Mouse (Mus musculus): ENCODE measurements around the gene Exoc3l. TPM values are rescaled to one million over a fixed set of nuclear protein-coding genes. Genes with fewer than 3 reads are reported as not detected.
A peak's percentile ranks its signal among the peaks of the same experiment; 100 is the strongest.

Exoc3l gene
- total and polyA plus RNA-seq, 3 experiments, result 3.9 to 11.8 (median 4.7) TPM

- DNase-seq, result peak; percentile 94
- Histone ChIP-seq H3K27me3 (ENCODE audit: control insufficient read depth, insufficient read depth, low read length) (no peaks in the 10 kb centered on the region), H3K4me3 (peak overlapping the region; percentile 61), H3K27ac (peak overlapping the region; percentile 84), H3K4me1 (ENCODE audit: control insufficient read depth, insufficient read depth, low read length) (peaks cover 11% of the 10 kb centered on the region), H3K36me3 (ENCODE audit: control insufficient read depth, insufficient read depth, low read length) (no peaks in the 10 kb centered on the region), H3K9ac (ENCODE audit: low read depth, low read length) (peak overlapping the region; percentile 68), H3K79me2 (replicated peaks; ENCODE audit: control insufficient read depth, insufficient read depth, low read length) (no peaks in the 10 kb centered on the region)
- intact Hi-C loops (cut with DNase I), result loop anchor here (2.0 kb wide), 1 partner anchor 64 kb away; the partner anchor contains the start of gene D230025D16Rik
- WGBS, result 2% methylated on average over 53 of the region's 53 CpGs
- TF ChIP-seq CTCF (IDR thresholded peaks at IDR 0.05), result peak; percentile 43
- TF ChIP-seq POLR2A (IDR thresholded peaks at IDR 0.05; ENCODE audit: insufficient read depth, low read depth, low read length), result peak; percentile 25; the same call in 1 of the 2 replicates
- TF ChIP-seq EP300 (IDR thresholded peaks at IDR 0.05; ENCODE audit: insufficient read depth, low read depth, low read length), result 0 out of 2 replicates have a peak, but pooled peaks have one; percentile 39
These were observed 6.8 kb downstream of the Exoc3l start for GRCm38 (mm10) chr8:105288958-105289732.

- peaks cover 11% of the 10 kb centered on the region for H3K4me1 ChIP-seq (ENCODE audit: control insufficient read depth, insufficient read depth, low read length)
- no peaks in the 10 kb centered on the region for H3K79me2 ChIP-seq (replicated peaks; ENCODE audit: control insufficient read depth, insufficient read depth, low read length)
- no peak for DNase-seq
- no peaks in the 10 kb centered on the region for H3K27me3 ChIP-seq (ENCODE audit: control insufficient read depth, insufficient read depth, low read length)
- no peak overlapping the region for H3K27ac ChIP-seq
- H3K36me3 ChIP-seq (ENCODE audit: control insufficient read depth, insufficient read depth, low read length), result no peaks in the 10 kb centered on the region
- H3K4me3 ChIP-seq, result no peak overlapping the region
- 90% methylated on average over 5 of the region's 5 CpGs for WGBS
- no peak overlapping the region for H3K9ac ChIP-seq (ENCODE audit: low read depth, low read length)
- TF ChIP-seq EP300 (IDR thresholded peaks at IDR 0.05; ENCODE audit: insufficient read depth, low read depth, low read length) (no peak), CTCF (IDR thresholded peaks at IDR 0.05) (no peak)
- intact Hi-C loops (cut with DNase I), result loop anchor here (2.0 kb wide), 1 partner anchor 63 kb away; the partner anchor contains the start of gene D230025D16Rik
These were observed 7.7 kb downstream of the Exoc3l start for GRCm38 (mm10) chr8:105288231-105288630.

- TF ChIP-seq POLR2A (IDR thresholded peaks at IDR 0.05; ENCODE audit: insufficient read depth, low read depth, low read length), result no peak
- no peak for TF ChIP-seq CTCF (IDR thresholded peaks at IDR 0.05)
- no peak for TF ChIP-seq EP300 (IDR thresholded peaks at IDR 0.05; ENCODE audit: insufficient read depth, low read depth, low read length)
- Histone ChIP-seq H3K36me3 (ENCODE audit: control insufficient read depth, insufficient read depth, low read length) (no peaks in the 10 kb centered on the region), H3K27ac (no peak overlapping the region), H3K79me2 (replicated peaks; ENCODE audit: control insufficient read depth, insufficient read depth, low read length) (no peaks in the 10 kb centered on the region), H3K27me3 (ENCODE audit: control insufficient read depth, insufficient read depth, low read length) (no peaks in the 10 kb centered on the region), H3K4me1 (ENCODE audit: control insufficient read depth, insufficient read depth, low read length) (peaks cover 11% of the 10 kb centered on the region), H3K4me3 (no peak overlapping the region), H3K9ac (ENCODE audit: low read depth, low read length) (no peak overlapping the region)
- no peak for DNase-seq
- intact Hi-C loops (cut with DNase I), result no loop called here
- WGBS, result 89% methylated on average over 4 of the region's 4 CpGs
These were observed 9.0 kb downstream of the Exoc3l start for GRCm38 (mm10) chr8:105286907-105287306.

GRCm38 (mm10) chr8:105285514-105285913 lies 10.4 kb downstream of the Exoc3l start:
- WGBS, result 64% methylated on average over 12 of the region's 12 CpGs
- no peak for DNase-seq

GRCm38 (mm10) chr8:105283074-105283473 lies 12.8 kb downstream of the Exoc3l start:
- peak; percentile 53 to 68 for DNase-seq
- no peaks in the 10 kb centered on the region for H3K27me3 ChIP-seq (ENCODE audit: control insufficient read depth, insufficient read depth, low read length)
- WGBS, result 36% methylated on average over 23 of the region's 23 CpGs
- TF ChIP-seq EP300 (IDR thresholded peaks at IDR 0.05; ENCODE audit: insufficient read depth, low read depth, low read length), result peak; percentile 38; the same call in 1 of the 2 replicates
- no peak for TF ChIP-seq POLR2A (IDR thresholded peaks at IDR 0.05; ENCODE audit: insufficient read depth, low read depth, low read length)
- TF ChIP-seq CTCF (IDR thresholded peaks at IDR 0.05), result peak; percentile 74
- no peak overlapping the region for H3K27ac ChIP-seq
- no peak overlapping the region for H3K4me3 ChIP-seq
- no peaks in the 10 kb centered on the region for H3K36me3 ChIP-seq (ENCODE audit: control insufficient read depth, insufficient read depth, low read length)
- 0 out of 2 replicates have a peak overlapping the region, but pooled peaks have one; percentile 37 for H3K9ac ChIP-seq (ENCODE audit: low read depth, low read length)
- H3K79me2 ChIP-seq (replicated peaks; ENCODE audit: control insufficient read depth, insufficient read depth, low read length), result no peaks in the 10 kb centered on the region
- intact Hi-C loops (cut with DNase I), result no loop called here
- no peaks in the 10 kb centered on the region for H3K4me1 ChIP-seq (ENCODE audit: control insufficient read depth, insufficient read depth, low read length)

More at GRCm38 (mm10) chr8:105285514-105285913, 10.4 kb downstream of the Exoc3l start:
- no peak overlapping the region for H3K27ac ChIP-seq
- peaks cover 8% of the 10 kb centered on the region for H3K4me1 ChIP-seq (ENCODE audit: control insufficient read depth, insufficient read depth, low read length)
- H3K36me3 ChIP-seq (ENCODE audit: control insufficient read depth, insufficient read depth, low read length), result no peaks in the 10 kb centered on the region
- intact Hi-C loops (cut with DNase I), result no loop called here
- no peak overlapping the region for H3K9ac ChIP-seq (ENCODE audit: low read depth, low read length)
- no peaks in the 10 kb centered on the region for H3K27me3 ChIP-seq (ENCODE audit: control insufficient read depth, insufficient read depth, low read length)
- TF ChIP-seq POLR2A (IDR thresholded peaks at IDR 0.05; ENCODE audit: insufficient read depth, low read depth, low read length) (no peak), CTCF (IDR thresholded peaks at IDR 0.05) (no peak), EP300 (IDR thresholded peaks at IDR 0.05; ENCODE audit: insufficient read depth, low read depth, low read length) (no peak)
- H3K79me2 ChIP-seq (replicated peaks; ENCODE audit: control insufficient read depth, insufficient read depth, low read length), result no peaks in the 10 kb centered on the region
- H3K4me3 ChIP-seq, result no peak overlapping the region

GRCm38 (mm10) chr8:105282239-105282638 lies 13.7 kb downstream of the Exoc3l start:
- Histone ChIP-seq H3K27ac (no peak overlapping the region), H3K4me3 (no peak overlapping the region), H3K4me1 (ENCODE audit: control insufficient read depth, insufficient read depth, low read length) (no peaks in the 10 kb centered on the region), H3K79me2 (replicated peaks; ENCODE audit: control insufficient read depth, insufficient read depth, low read length) (no peaks in the 10 kb centered on the region), H3K27me3 (ENCODE audit: control insufficient read depth, insufficient read depth, low read length) (no peaks in the 10 kb centered on the region), H3K36me3 (ENCODE audit: control insufficient read depth, insufficient read depth, low read length) (no peaks in the 10 kb centered on the region), H3K9ac (ENCODE audit: low read depth, low read length) (no peak overlapping the region)
- 80% methylated on average over 4 of the region's 4 CpGs for WGBS
- TF ChIP-seq EP300 (IDR thresholded peaks at IDR 0.05; ENCODE audit: insufficient read depth, low read depth, low read length), result no peak
- TF ChIP-seq CTCF (IDR thresholded peaks at IDR 0.05), result no peak
- no peak for TF ChIP-seq POLR2A (IDR thresholded peaks at IDR 0.05; ENCODE audit: insufficient read depth, low read depth, low read length)
- no peak for DNase-seq
- intact Hi-C loops (cut with DNase I), result no loop called here
